Mouse (Mus musculus) c-Kit-negative CD71-positive TER-119-positive erythroid progenitor cells, embryonic 14.5 days (primary cell): ENCODE measurements around the gene Antxr1.

ENCODE experiments used
- DNase-seq: peaks from one replicate; pipeline ENCODE4 v3.0.0-alpha.2; 2013; ENCODE audit warnings: low read depth, low spot score

Antxr1 gene

GRCm38 (mm10) chr6:87335091-87335934 lies at the start of gene Antxr1:
Gene Antxr1, minus strand, starts transcription at chr6:87335821.
- no peak for DNase-seq

DNA sequence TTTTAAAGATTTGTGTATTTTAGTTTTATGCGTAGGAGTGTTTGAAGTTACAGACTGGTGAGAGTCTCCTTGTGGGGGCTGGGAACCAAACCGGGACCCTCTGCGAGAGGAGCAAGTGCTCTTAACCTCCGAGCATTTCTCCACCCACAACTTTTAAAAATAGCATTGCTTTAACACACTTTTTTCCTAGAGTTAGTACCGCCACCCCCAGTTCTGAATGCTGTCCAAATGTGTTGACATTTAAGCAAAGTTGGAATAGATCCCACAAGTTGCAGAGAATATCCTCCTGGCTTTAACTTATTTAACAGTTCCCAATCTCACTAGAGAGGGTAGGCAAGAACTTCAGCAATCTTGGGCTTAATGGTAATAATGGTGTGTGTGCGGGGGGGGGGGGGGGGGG lies 49.1 kb upstream of the Antxr1 start:
- no peak for DNase-seq

- DNase-seq, result no peak
Measured at GRCm38 (mm10) chr6:87383926-87384691, 48.5 kb upstream of the Antxr1 start.

DNA sequence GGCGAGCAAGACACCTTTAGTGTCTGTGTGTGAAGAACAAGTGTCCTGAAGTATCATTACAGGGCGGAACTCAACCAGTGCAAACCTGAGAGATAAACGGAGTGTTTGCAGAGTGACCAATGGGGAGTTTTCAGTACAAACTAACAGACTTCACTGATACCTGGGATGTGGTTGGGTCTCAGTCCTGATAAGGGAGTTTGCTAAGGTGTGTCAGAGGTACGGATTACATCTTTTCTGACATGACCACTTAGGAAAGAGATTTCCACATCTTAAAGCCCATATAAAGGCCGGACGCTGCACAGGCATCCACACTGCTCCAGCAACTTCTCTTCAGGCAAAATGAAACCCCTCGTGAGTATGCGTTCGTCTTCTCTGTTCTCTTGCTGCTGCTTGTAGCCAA lies 37.4 kb upstream of the Antxr1 start, which contains the start of gene Gkn2:
Gene Gkn2, plus strand, starts transcription at position 301 of the 400 bp plus-strand sequence.
- DNase-seq, result no peak

DNA sequence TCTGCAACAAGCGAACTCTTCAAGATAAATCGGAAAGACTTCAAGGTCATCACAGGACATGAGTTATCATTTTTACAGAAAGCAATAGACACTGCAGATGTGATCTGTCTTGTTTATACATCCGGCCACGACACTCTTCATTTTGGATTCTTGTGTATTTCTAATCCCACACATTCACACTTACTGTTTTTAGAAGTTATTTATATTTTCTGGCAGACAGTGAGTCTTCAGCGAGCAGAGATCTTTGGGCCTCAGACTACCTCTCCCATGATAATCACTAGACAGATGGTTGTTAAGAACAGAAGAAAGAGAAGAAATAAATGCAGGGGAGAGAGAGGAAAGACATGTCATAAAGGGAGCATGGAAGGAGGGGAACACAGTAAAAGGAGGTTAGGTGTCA lies 33.6 kb upstream of the Antxr1 start:
- no peak for DNase-seq

GRCm38 (mm10) chr6:87354441-87354840 lies 18.8 kb upstream of the Antxr1 start:
- no peak for DNase-seq

DNA sequence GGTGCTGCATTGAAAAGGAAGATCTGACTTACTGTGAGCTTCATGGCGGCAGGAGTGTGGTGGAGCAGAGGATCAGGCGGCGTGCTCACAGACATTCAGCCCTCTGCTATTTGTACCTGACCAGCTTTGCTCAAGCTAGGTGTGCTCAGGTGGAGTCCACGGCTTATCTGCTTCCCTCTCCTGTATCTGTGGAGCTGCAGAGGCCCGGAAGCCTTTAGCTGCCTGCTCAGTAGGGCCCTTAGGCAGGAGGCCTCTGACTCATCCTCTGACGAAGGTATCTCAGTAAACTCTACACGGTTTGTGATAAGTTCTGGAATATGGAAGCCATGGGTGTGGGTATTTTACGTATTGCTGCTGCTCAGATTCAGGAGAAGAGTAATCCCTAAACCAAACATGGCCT lies 15.2 kb upstream of the Antxr1 start, which contains the start of gene Gkn1:
Gene Gkn1, minus strand, starts transcription at position 114 of the 400 bp plus-strand sequence.
- no peak for DNase-seq

DNA sequence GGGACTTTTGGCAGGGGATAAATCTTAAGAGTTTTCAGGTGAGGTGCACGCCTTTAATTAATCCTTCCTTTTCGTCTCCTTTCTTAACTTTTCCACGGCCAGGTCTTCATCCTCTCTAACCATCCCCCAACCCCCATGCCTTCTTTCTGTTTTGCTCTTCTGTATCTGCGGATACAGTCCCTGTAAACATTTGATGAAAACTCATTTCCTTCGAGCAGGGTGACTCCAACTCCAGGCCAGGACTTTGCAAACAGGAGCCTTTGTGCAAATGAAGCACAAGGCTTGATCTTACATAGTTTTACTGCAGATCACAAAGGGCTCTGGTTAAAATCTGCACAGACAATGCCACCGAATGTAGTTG lies 294 bp upstream of the Antxr1 start:
- no peak for DNase-seq

GRCm38 (mm10) chr6:87334361-87335090 lies 1.1 kb downstream of the Antxr1 start:
- DNase-seq, result no peak

GRCm38 (mm10) chr6:87332380-87332779 lies 3.2 kb downstream of the Antxr1 start:
- no peak for DNase-seq

DNA sequence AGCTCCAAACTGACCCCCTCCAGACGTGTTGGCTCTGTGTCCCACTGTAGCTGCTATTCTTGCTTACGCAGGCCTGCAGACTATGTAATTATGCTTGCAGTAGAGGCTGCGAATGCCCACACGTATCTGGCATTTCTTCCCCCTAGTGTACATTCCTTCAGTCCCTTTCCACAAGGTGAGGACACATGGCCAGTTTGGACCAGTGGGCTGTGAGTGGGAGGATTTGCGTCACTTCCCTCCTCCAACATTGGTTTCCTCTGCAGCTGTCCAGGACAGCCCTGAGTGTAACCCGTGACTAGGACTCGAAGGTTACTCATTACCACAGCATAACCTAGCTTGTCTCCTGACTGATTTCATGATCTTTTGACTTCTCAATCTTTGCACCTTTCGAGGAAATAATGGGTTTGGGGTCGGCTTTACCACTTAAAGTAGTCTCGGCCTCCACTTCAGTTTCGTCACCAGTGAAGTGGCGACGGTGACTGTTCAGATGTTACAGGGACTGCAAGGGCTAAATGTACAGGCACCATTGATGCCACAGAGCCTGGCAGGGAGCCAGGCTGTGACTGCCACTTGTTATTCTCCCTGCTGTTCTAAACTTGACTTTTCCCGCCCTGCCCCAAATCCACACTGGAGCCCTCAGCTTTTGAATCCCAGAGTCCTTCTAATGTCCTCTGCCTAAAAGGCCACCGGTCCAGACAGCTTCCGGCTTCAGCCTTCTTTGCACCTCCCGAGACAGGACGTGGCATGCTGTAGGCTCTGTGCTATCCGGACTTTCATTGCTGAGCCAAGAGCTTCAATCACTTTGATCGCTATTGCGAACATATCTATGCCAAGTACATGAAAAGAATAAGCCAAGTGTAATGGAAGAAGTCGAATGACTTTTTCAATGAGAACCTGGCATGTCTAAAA lies 7.1 kb downstream of the Antxr1 start:
- no peak for DNase-seq

- DNase-seq, result no peak
Measured at GRCm38 (mm10) chr6:87326932-87327331, 8.7 kb downstream of the Antxr1 start.

- DNase-seq, result no peak
Measured at GRCm38 (mm10) chr6:87323381-87323780, 12.2 kb downstream of the Antxr1 start.

- no peak for DNase-seq
Measured at GRCm38 (mm10) chr6:87318651-87319050, 17.0 kb downstream of the Antxr1 start.

DNA sequence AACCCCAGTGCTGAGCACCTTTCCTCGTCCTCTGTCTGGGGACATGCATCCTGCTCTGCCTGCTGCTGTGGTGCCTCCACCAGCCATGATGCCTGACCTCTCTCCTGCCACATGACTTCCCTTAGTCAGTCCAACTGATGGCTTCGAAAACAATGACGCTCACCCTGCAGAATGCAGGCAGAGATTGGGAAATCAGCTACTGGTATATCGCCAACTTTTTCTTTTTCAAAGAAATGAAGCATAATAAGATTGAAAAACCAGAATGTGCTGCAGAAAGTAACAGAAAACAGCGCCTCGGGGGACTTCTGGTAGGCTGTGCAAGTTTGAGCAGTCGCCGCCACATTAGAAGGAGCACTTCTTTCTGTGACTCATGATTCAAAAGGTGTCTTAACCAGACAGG lies 18.7 kb downstream of the Antxr1 start:
- DNase-seq, result no peak

DNA sequence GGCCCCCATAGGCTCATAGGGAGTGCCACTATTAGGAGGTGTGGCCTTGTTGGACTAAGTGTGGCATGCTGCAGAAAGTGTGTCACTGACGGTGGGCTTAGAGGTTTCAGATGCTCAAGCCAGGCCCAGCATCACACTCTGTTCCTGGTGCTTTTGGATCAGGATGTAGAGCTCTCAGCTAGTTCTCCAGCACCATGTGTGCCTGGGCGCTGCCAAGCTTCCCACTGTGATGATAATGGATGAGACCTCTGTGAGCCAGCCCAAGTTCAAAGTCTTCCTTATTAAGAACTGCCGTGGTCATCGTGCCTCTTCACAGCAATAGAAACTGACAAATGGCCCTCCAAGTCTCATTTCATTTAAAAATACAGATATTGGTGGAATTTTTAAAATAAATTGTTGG lies 22.9 kb downstream of the Antxr1 start:
- no peak for DNase-seq

DNA sequence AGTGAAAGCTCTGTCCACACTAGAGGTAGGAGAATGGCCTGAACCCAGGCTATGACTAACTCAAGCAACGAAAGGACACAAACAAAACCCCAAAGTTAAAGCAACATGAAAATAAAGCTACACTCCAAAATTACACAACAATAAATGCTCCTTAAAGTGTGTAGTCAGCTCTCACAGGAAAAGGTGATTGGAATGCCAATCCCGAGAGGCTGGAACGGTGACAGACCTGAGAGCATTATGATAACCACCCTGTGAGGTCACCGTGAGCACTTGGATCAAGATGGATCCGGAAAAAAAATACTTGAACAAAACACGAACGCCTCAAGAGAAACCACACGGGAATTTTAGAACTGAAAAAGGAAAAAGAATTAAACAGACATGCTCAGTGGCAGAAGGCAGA lies 31.1 kb downstream of the Antxr1 start:
- no peak for DNase-seq

DNA sequence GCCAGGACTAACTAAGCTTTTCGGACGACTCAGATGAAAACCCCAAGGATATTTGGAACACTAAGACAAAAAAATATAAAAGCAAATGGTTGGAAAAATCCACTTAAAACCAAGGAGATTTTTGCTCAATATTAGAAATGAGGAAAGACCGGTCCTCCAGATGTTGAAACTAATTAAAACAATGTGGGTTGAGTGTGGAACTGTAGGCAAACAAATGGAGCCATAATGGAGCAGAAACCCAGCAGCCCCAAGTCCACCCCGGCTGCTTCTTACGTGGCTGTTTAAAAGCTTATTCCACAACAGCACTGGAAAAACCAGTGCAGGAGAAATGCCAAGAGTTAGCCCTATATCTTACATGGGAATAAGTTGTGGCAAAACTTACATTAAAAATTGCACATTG lies 32.9 kb downstream of the Antxr1 start:
- DNase-seq, result no peak

GRCm38 (mm10) chr6:87301991-87302390 lies 33.6 kb downstream of the Antxr1 start:
- DNase-seq, result no peak

DNA sequence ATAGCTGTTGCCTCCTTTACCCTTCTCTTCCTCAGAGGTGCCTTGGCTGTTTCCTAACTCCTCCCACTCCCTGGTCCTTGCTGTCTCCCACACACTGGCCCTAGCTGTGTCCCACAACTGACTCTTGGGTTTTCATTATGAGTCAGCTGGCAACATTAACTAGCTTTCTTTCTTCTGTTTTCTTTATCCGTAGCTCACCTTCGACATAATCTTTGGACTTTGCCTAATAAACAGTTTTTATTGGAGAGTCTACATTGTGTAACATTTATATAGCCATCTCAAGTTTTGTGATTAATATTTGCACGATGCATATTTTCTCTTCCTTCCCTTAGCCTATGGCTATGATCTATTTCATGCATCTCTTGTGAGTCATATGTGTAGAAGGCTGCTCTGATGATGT lies 40.7 kb downstream of the Antxr1 start:
- no peak for DNase-seq
